Mouse (Mus musculus) olfactory bulb, adult 2 months (tissue): ENCODE measurements around the gene Ahcyl2. TPM values are rescaled to one million over a fixed set of nuclear protein-coding genes. Genes with fewer than 3 reads are reported as not detected.

ENCODE experiments used
- H3K27ac ChIP-seq: fragments of 200-500 bp; 2 replicates; pipeline ENCODE4 v1.5.1; 2012; ENCODE audit warnings: low read depth, low read length; ENCODE audit not compliant: insufficient read depth
- H3K4me1 ChIP-seq: fragments of 200-500 bp; 2 replicates; pipeline ENCODE4 v1.6.1; 2012; ENCODE audit warnings: low read length; ENCODE audit not compliant: control insufficient read depth, insufficient read depth
- H3K4me3 ChIP-seq: fragments of 200-500 bp; 2 replicates; pipeline ENCODE4 v1.5.1; 2012; ENCODE audit warnings: mild to moderate bottlenecking, low read depth, low read length, moderate library complexity; ENCODE audit not compliant: insufficient read depth
- CTCF ChIP-seq: fragments of 200-500 bp; IDR thresholded peaks from 2 replicates; pipeline ENCODE4 v1.5.1; 2012; ENCODE audit warnings: low read depth, mild to moderate bottlenecking, low read length, moderate library complexity; ENCODE audit not compliant: insufficient read depth
- POLR2A ChIP-seq: fragments of 200-500 bp; IDR thresholded peaks from 2 replicates; pipeline ENCODE4 v1.6.1; 2012; ENCODE audit warnings: mild to moderate bottlenecking, low read depth, low read length, moderate library complexity; ENCODE audit not compliant: insufficient read depth
- WGBS: fragments of 180-500 bp; shearing (Covaris S2); methylation state at CpG from one replicate; pipeline ENCODE4 v1.1.7; 2018; 5-methylcytosine and 5-hydroxymethylcytosine counted together
- polyA plus RNA-seq: library from polyadenylated mRNA; stranded (reverse); fragments of >200 nt; gene quantifications from 2 replicates; pipeline ENCODE4 v1.2.4, GENCODE M21; 2012; ENCODE audit warnings: low replicate concordance; ENCODE audit not compliant: missing spikeins, insufficient read depth, insufficient read length

Gene Ahcyl2
- polyA plus RNA-seq, 1 experiment: 277 TPM

DNA sequence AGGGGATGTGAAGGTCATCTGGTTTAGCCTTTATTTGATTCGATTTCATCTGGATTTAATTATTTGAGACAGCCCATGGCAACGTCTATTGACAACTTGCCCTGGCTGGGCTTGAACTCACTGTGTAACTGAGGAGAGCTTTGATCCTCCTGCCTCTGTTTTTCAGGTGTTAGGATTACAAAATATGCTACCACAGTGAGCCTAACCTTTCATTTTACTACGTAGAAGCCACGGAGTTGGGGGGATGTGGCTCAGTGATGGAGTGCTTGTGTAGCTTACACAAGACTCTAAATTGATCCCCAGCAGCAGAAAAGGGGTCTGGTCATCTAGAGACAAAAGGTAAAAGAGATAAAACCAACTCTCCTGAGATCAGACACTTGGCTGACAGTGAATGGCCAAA lies 150.1 kb downstream of the Ahcyl2 start:
- Histone ChIP-seq H3K4me1 (peaks cover 10% of the 10 kb centered on the region), H3K27ac (no peak overlapping the region), H3K4me3 (no peak overlapping the region)
- no peak for TF ChIP-seq POLR2A
- no peak for TF ChIP-seq CTCF
- WGBS: 50% methylated on average over 4 of the region's 4 CpGs

DNA sequence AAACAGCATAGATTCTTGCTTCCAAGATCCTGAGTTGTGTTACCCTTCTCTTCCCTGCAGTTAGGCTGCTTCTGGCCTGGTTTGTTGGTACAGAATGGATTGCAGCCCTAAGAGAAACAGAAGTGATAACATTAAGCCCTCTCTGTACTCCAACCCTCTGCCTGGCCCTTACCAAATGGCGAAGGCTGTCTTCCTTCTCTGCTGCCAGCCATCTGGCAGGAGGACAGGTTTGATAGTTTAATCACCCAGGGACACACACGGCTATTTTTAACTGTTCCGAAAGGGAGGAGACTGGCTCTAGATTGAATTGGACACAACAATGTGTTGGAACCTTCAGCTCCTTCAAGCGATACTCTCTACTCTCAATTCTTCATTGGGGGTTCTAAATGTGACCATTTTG lies 155.7 kb downstream of the Ahcyl2 start:
- Histone ChIP-seq H3K27ac (no peak overlapping the region), H3K4me3 (no peak overlapping the region), H3K4me1 (no peaks in the 10 kb centered on the region)
- WGBS: 62% methylated on average over 4 of the region's 4 CpGs
- TF ChIP-seq POLR2A (no peak), CTCF (no peak)

DNA sequence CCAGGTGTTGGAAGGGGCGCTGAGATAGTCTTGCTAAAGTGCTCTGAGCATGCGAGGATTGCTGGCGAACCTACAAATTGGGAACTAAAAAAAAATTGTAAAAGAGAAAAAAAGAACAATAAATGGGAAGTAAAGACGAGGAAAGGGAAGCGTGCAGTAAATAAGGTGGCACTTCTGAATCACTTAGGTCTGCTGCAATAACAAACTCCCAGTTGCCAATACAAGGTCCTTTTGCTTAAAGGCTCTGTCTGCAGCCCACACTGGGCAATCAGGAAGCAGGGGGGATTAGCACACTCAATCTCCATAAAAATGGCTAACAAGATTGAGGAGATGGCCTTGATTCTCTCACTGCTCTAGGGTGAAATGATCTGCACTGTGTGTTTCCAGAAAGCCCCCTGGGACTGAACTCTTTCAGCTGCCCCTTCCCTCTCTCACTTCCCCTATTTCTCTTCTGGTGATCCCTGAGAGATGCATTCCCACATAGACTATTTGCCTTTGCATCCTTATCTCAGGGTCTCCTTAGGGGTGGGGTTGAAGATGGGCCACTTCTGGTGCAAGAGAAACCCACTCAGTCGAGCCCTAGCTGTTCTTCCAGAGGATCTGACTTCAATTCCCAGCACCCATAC lies 157.9 kb downstream of the Ahcyl2 start:
- TF ChIP-seq CTCF (no peak), POLR2A (no peak)
- H3K4me3 ChIP-seq: no peak overlapping the region
- no peaks in the 10 kb centered on the region for H3K4me1 ChIP-seq
- WGBS: 80% methylated on average over 6 of the region's 6 CpGs
- no peak overlapping the region for H3K27ac ChIP-seq

DNA sequence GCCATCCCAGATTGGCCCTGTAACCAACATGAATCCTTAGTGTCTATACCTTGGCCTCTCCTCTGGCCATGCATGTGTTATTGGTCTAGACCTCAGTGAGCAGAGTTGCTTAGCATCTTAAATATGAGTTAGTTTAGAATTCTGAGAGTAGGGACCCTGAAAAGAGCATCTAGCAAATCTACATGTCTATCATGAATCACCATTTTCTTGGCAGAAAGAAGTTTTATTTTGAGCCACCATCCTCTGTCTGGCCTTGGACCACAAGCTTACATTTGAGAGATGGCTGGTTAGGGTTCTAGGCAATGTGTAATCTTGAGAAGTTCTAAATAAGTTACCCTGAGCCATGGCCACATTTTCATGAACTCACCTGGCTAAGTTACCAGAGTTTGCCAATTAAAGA lies 162.3 kb downstream of the Ahcyl2 start:
- no peak overlapping the region for H3K4me3 ChIP-seq
- TF ChIP-seq POLR2A (no peak), CTCF (no peak)
- H3K27ac ChIP-seq: no peak overlapping the region
- no peaks in the 10 kb centered on the region for H3K4me1 ChIP-seq

DNA sequence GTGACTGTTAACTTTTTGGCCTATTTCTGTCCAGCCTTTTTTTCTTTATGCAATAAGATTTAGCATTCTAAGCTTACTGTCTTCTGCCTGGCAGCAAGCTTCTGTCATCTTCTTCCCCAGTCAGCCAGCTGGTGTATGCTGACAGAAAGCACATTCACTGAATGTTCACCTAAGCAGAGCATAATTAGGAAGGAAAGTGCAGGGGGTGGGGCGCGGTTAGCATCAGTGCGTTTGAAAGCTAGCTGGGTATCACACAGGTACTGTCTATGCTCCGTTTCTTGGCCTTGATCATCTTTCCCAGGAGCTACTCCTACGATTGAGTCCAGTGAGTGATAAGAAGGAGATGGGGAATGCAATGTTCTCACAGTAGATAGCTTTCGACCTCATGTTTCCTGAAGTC lies 162.9 kb downstream of the Ahcyl2 start:
- 89% methylated on average over 6 of the region's 6 CpGs for WGBS
- TF ChIP-seq CTCF: no peak
- no peak for TF ChIP-seq POLR2A
- H3K4me3 ChIP-seq: no peak overlapping the region

DNA sequence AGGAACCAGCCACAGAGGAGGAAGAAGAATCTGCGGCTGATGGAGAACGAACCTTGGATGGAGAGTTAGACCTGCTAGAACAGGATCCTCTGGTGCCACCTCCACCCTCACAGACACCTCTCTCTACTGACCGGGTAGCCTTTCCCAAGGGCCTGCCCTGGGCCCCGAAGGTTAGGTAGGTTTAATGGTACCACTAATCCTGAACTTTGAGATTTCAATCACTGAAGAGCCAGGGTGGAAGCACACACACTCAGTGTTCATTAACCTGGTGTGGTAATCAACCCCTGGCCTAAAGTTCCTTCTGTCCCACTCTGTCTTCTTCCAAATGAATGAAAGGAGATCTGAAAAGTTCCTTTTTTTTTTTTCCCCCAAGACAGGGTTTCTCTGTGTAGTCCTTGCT lies 163.4 kb downstream of the Ahcyl2 start:
- no peak overlapping the region for H3K27ac ChIP-seq
- H3K4me3 ChIP-seq: no peak overlapping the region
- WGBS: 95% methylated on average over 4 of the region's 4 CpGs
- TF ChIP-seq POLR2A: no peak
- TF ChIP-seq CTCF: no peak
- no peaks in the 10 kb centered on the region for H3K4me1 ChIP-seq

More for the DNA sequence above, 162.9 kb downstream of the Ahcyl2 start:
- H3K4me1 ChIP-seq: no peaks in the 10 kb centered on the region
- H3K27ac ChIP-seq: no peak overlapping the region

DNA sequence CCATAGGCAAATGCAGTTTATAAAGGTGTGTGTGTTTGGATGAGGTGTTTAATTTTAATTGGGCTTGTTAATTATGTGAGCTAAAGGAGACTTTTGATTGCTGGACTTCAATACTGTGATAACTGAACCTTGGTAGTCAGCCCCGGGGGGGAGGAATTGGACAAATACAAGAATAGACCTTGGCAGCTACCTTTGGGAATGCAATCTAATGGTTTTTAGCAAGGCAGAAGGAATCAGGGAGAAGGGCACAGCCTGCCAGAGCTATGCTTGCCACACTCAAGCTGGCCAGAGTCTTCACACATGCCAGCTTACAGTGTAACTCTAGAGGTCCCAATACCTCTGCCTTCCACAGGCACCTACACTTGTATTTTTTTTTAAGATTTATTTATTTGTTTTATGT lies 167.9 kb downstream of the Ahcyl2 start:
- Histone ChIP-seq H3K27ac (no peak overlapping the region), H3K4me1 (no peaks in the 10 kb centered on the region), H3K4me3 (no peak overlapping the region)
- 43% methylated on average over 1 of the region's 1 CpGs for WGBS
- no peak for TF ChIP-seq POLR2A
- TF ChIP-seq CTCF: no peak

DNA sequence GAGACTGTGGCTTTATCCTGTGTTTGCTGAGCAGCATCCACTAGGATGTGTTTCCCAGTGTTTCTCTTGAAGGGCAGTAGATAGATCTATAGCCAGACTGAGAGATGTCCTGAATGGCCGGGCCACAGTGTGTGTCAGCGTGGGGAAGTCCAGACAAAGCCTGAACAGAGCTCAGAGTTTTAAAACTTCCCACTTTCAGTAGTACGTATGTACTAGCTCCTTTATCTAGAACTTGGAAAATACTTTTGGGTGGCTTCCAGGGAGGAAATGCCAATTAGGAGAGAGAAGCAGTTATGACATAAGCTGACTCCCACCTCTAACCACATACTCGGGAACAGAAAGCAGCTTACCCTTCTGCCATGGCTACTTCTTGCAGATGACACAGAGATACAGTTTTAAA lies 172.6 kb downstream of the Ahcyl2 start:
- TF ChIP-seq CTCF: no peak
- no peak for TF ChIP-seq POLR2A
- 80% methylated on average over 4 of the region's 4 CpGs for WGBS
- H3K27ac ChIP-seq: no peak overlapping the region
- no peaks in the 10 kb centered on the region for H3K4me1 ChIP-seq
- no peak overlapping the region for H3K4me3 ChIP-seq

DNA sequence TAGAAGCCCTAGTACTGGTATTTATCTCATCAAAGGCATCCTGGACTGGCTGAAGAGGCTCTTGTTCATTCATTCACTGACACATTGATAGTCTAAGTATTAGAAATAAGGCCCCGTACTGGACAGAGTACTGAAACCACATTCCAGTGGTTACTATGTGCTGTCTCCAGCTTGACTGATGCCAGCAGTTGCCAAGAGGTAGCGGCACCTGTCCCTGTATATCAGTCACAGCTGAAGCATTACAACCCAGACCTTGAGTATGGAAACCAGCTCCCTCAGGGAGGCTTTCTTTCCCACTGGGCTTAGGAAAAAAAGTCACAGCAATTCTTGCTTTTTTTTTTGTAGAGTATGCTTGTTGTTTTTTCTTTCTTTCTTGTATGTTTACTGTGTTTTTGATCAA lies 173.2 kb downstream of the Ahcyl2 start:
- Histone ChIP-seq H3K4me1 (no peaks in the 10 kb centered on the region), H3K4me3 (no peak overlapping the region), H3K27ac (no peak overlapping the region)
- WGBS: 90% methylated on average over 2 of the region's 2 CpGs
- TF ChIP-seq CTCF (no peak), POLR2A (no peak)

DNA sequence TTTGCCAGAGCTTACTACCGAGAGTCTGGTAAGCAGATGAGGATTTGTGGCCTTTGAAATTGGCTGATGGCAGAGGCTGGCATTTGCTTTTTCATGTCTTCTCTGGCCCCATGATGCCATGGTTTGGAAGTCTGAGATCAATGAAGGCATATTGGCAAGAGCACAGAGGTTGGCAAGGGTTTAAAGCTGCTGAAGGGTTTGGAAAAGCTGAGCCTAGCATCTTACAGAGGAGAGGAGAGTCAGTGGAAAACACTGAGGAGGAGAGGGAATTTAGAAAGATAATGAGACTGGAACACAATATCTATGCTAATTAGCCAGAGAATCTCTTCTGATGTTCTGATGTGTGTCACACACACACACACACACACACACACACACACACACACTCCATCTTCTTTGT lies 176.7 kb downstream of the Ahcyl2 start:
- Histone ChIP-seq H3K4me1 (no peaks in the 10 kb centered on the region), H3K4me3 (no peak overlapping the region), H3K27ac (no peak overlapping the region)
- WGBS: 55% methylated on average over 1 of the region's 1 CpGs
- TF ChIP-seq CTCF (no peak), POLR2A (no peak)
